Mouse (Mus musculus) hindbrain, embryonic 11.5 days (tissue): ENCODE results near the gene Nobox. TPM values are rescaled to one million over a fixed set of nuclear protein-coding genes. Genes with fewer than 3 reads are reported as not detected.

Experiments used
- ATAC-seq: fragments of 200-750 bp; cut with Nextera tagmentation; 2 replicates; pipeline ENCODE4 v1.8.0; 2017; ENCODE audit warnings: mild to moderate bottlenecking, moderate TSS enrichment, moderate library complexity; ENCODE audit not compliant: low FRiP score
- DNase-seq: peaks from one replicate; pipeline ENCODE4 v3.0.0-alpha.2; 2015; ENCODE audit warnings: low spot score
- H3K27ac ChIP-seq: fragments of 300-500 bp; sonication (generic); 2 replicates; pipeline ENCODE4 v1.5.1; 2014; ENCODE audit warnings: mild to moderate bottlenecking, low read depth, low read length
- H3K27me3 ChIP-seq: fragments of 300-500 bp; sonication (generic); 2 replicates; pipeline ENCODE4 v1.6.1; 2014; ENCODE audit warnings: mild to moderate bottlenecking, low read length, moderate library complexity, mixed read lengths; ENCODE audit not compliant: control insufficient read depth, insufficient read depth
- H3K36me3 ChIP-seq: fragments of 300-500 bp; sonication (generic); 2 replicates; pipeline ENCODE4 v1.6.1; 2014; ENCODE audit warnings: mild to moderate bottlenecking, low read length, moderate library complexity, mixed read lengths; ENCODE audit not compliant: control insufficient read depth, insufficient read depth
- H3K4me1 ChIP-seq: fragments of 300-500 bp; sonication (generic); replicated peaks from 2 replicates; pipeline ENCODE4 v1.6.1; 2014; ENCODE audit warnings: low read length, mixed read lengths; ENCODE audit not compliant: control insufficient read depth, insufficient read depth
- H3K4me2 ChIP-seq: fragments of 300-500 bp; sonication (generic); replicated peaks from 2 replicates; pipeline ENCODE4 v1.6.1; 2014; ENCODE audit warnings: mild to moderate bottlenecking, low read depth, low read length
- H3K4me3 ChIP-seq: fragments of 300-500 bp; sonication (generic); 2 replicates; pipeline ENCODE4 v1.5.1; 2014; ENCODE audit warnings: low read depth, low read length
- H3K9ac ChIP-seq: fragments of 300-500 bp; sonication (generic); 2 replicates; pipeline ENCODE4 v1.6.1; 2014; ENCODE audit warnings: low read depth, low read length
- H3K9me3 ChIP-seq: fragments of 300-500 bp; sonication (generic); 2 replicates; pipeline ENCODE4 v1.6.1; 2016; ENCODE audit warnings: low read length; ENCODE audit not compliant: control insufficient read depth
- WGBS: fragments of 180-500 bp; shearing (Covaris S2); extraction: QIAGEN DNeasy Blood & Tissue Kit; methylation state at CpG from one replicate; pipeline ENCODE4 v1.1.7; 2014; 5-methylcytosine and 5-hydroxymethylcytosine counted together
- polyA plus RNA-seq: library from polyadenylated mRNA; unstranded; fragments of >200 nt; fragmentation: Nextera tagmentation; extraction: Ambion mirVana; gene quantifications from 2 replicates; pipeline ENCODE4 v1.2.1, GENCODE M21; 2014

Gene Nobox
- polyA plus RNA-seq, 1 experiment from 2014 or later, result not detected

GRCm38 (mm10) chr6:43292471-43293076 is 16.8 kb downstream of the Nobox start:
- Histone ChIP-seq H3K4me2 (no peak overlapping the region), H3K27me3 (no peaks in the 10 kb centered on the region), H3K9me3 (no peaks in the 10 kb centered on the region), H3K36me3 (no peaks in the 10 kb centered on the region), H3K4me1 (no peaks in the 10 kb centered on the region), H3K27ac (no peak overlapping the region), H3K4me3 (no peak overlapping the region), H3K9ac (no peak overlapping the region)
- DNase-seq (no peak), ATAC-seq (no peak)
- WGBS, result 82% methylated on average over 6 of the region's 6 CpGs

- Histone ChIP-seq H3K9ac (no peak overlapping the region), H3K36me3 (no peaks in the 10 kb centered on the region), H3K9me3 (no peaks in the 10 kb centered on the region), H3K4me1 (no peaks in the 10 kb centered on the region), H3K27me3 (no peaks in the 10 kb centered on the region), H3K4me2 (no peak overlapping the region), H3K4me3 (no peak overlapping the region), H3K27ac (no peak overlapping the region)
- ATAC-seq (no peak), DNase-seq (no peak)
- 80% methylated on average over 3 of the region's 3 CpGs for WGBS
Observed at GRCm38 (mm10) chr6:43292041-43292440, 17.3 kb downstream of the Nobox start.

GRCm38 (mm10) chr6:43280481-43280880 is 28.9 kb downstream of the Nobox start:
- H3K36me3 ChIP-seq, result no peaks in the 10 kb centered on the region
- H3K9me3 ChIP-seq, result no peaks in the 10 kb centered on the region
- ATAC-seq, result no peak
- H3K27ac ChIP-seq, result no peak overlapping the region
- no peak overlapping the region for H3K9ac ChIP-seq
- H3K4me3 ChIP-seq, result no peak overlapping the region
- WGBS, result 87% methylated on average over 5 of the region's 5 CpGs
- H3K27me3 ChIP-seq, result no peaks in the 10 kb centered on the region
- no peaks in the 10 kb centered on the region for H3K4me1 ChIP-seq
- DNase-seq, result no peak
- no peak overlapping the region for H3K4me2 ChIP-seq

- Histone ChIP-seq H3K27me3 (no peaks in the 10 kb centered on the region), H3K27ac (no peak overlapping the region), H3K4me3 (no peak overlapping the region), H3K4me2 (no peak overlapping the region), H3K4me1 (no peaks in the 10 kb centered on the region), H3K9ac (no peak overlapping the region), H3K36me3 (no peaks in the 10 kb centered on the region), H3K9me3 (no peaks in the 10 kb centered on the region)
- DNase-seq (no peak), ATAC-seq (no peak)
Observed at GRCm38 (mm10) chr6:43278247-43278646, 31.1 kb downstream of the Nobox start.

GRCm38 (mm10) chr6:43274123-43274522 is 35.2 kb downstream of the Nobox start:
- H3K36me3 ChIP-seq, result no peaks in the 10 kb centered on the region
- H3K27ac ChIP-seq, result no peak overlapping the region
- H3K4me1 ChIP-seq, result no peaks in the 10 kb centered on the region
- no peak overlapping the region for H3K9ac ChIP-seq
- no peak overlapping the region for H3K4me2 ChIP-seq
- H3K27me3 ChIP-seq, result no peaks in the 10 kb centered on the region
- no peak for DNase-seq
- no peaks in the 10 kb centered on the region for H3K9me3 ChIP-seq
- no peak for ATAC-seq
- H3K4me3 ChIP-seq, result no peak overlapping the region
- WGBS, result 82% methylated on average over 4 of the region's 4 CpGs

GRCm38 (mm10) chr6:43272597-43272996 is 36.8 kb downstream of the Nobox start:
- Histone ChIP-seq H3K27me3 (no peaks in the 10 kb centered on the region), H3K4me2 (no peak overlapping the region), H3K36me3 (no peaks in the 10 kb centered on the region), H3K9ac (no peak overlapping the region), H3K4me1 (no peaks in the 10 kb centered on the region), H3K27ac (no peak overlapping the region), H3K4me3 (no peak overlapping the region), H3K9me3 (no peaks in the 10 kb centered on the region)
- no peak for DNase-seq
- no peak for ATAC-seq

- peaks cover 2% of the 10 kb centered on the region; the same call in 1 of the 2 replicates for H3K4me1 ChIP-seq
- peaks cover 13% of the 10 kb centered on the region for H3K27me3 ChIP-seq
- H3K9ac ChIP-seq, result no peak overlapping the region
- DNase-seq, result no peak
- H3K9me3 ChIP-seq, result no peaks in the 10 kb centered on the region
- H3K4me2 ChIP-seq, result peak overlapping the region; percentile 88
- H3K4me3 ChIP-seq, result peak overlapping the region; percentile 51
- H3K36me3 ChIP-seq, result no peaks in the 10 kb centered on the region
- H3K27ac ChIP-seq, result no peak overlapping the region
- ATAC-seq, result 0 out of 2 replicates have a peak, but pooled peaks have one; percentile 52
- WGBS, result 7% methylated on average over 8 of the region's 8 CpGs
Observed at GRCm38 (mm10) chr6:43266356-43266755, 43.0 kb downstream of the Nobox start.

- ATAC-seq (peak; percentile 83), DNase-seq (peak; percentile 40)
- no peak within 1 kb of the TSS for H3K27ac ChIP-seq
- H3K4me1 ChIP-seq, result peaks cover 2% of the 10 kb centered on the region; the same call in 1 of the 2 replicates
- peak within 1 kb of the TSS; percentile 51 for H3K4me3 ChIP-seq
- peaks cover 13% of the 10 kb centered on the region for H3K27me3 ChIP-seq
- under 1% methylated on average over 37 of the region's 48 CpGs for WGBS
- peak within 1 kb of the TSS; percentile 55; the same call in 1 of the 2 replicates for H3K9ac ChIP-seq
- H3K36me3 ChIP-seq, result no peaks in the 10 kb centered on the region
- H3K9me3 ChIP-seq, result no peaks in the 10 kb centered on the region
- peak within 1 kb of the TSS; percentile 88 for H3K4me2 ChIP-seq
Observed at GRCm38 (mm10) chr6:43265363-43266041, 43.9 kb downstream of the Nobox start, which contains the start of gene Arhgef5. Gene Arhgef5, plus strand, starts transcription at chr6:43265582.

GRCm38 (mm10) chr6:43260756-43261155 is 48.6 kb downstream of the Nobox start:
- no peak for ATAC-seq
- Histone ChIP-seq H3K36me3 (no peaks in the 10 kb centered on the region), H3K27me3 (peaks cover 8% of the 10 kb centered on the region), H3K4me3 (no peak overlapping the region), H3K4me2 (no peak overlapping the region), H3K9me3 (no peaks in the 10 kb centered on the region), H3K27ac (no peak overlapping the region), H3K4me1 (peaks cover 2% of the 10 kb centered on the region; the same call in 1 of the 2 replicates), H3K9ac (no peak overlapping the region)
- WGBS, result 75% methylated on average over 2 of the region's 2 CpGs
- no peak for DNase-seq
